Mouse (Mus musculus): ENCODE measurements at regions not wholly inside any gene's neighbourhood (a gene's known extent, or its start where the extent isn't known, plus 50 kb on each side); places are given as distances from the start of the nearest gene placed in this dataset.
A peak's percentile ranks its signal among the peaks of the same experiment; 100 is the strongest.

- WGBS, result 73% methylated on average over 15 of the region's 15 CpGs
Observed at GRCm38 (mm10) chr6:51012086-51012830, 358.0 kb upstream of the Npvf start.

GRCm38 (mm10) chr6:51015735-51016134, 361.5 kb upstream of the Npvf start:
- no peak for TF ChIP-seq POLR2A (IDR thresholded peaks at IDR 0.05; ENCODE audit: extremely low read depth, insufficient read depth, low read length)
- no peak for TF ChIP-seq CTCF (IDR thresholded peaks at IDR 0.05; ENCODE audit: low read depth, low read length)
- Histone ChIP-seq H3K36me3 (ENCODE audit: control insufficient read depth, insufficient read depth, low read length) (no peaks in the 10 kb centered on the region), H3K4me3 (ENCODE audit: insufficient read depth, low read depth, low read length) (no peak overlapping the region), H3K27ac (replicated peaks; ENCODE audit: insufficient read depth, low read depth, low read length) (no peak overlapping the region), H3K27me3 (ENCODE audit: control insufficient read depth, insufficient read depth, low read length) (no peaks in the 10 kb centered on the region), H3K4me1 (ENCODE audit: control insufficient read depth, insufficient read depth, low read length) (no peaks in the 10 kb centered on the region), H3K79me2 (ENCODE audit: control insufficient read depth, insufficient read depth, low read length) (no peaks in the 10 kb centered on the region), H3K9ac (ENCODE audit: low read depth, low read length) (no peak overlapping the region)
- no peak for DNase-seq (ENCODE audit: extremely low read depth, low read depth, low spot score)
- WGBS, result 66% methylated on average over 2 of the region's 2 CpGs

More at GRCm38 (mm10) chr6:51012086-51012830, 358.0 kb upstream of the Npvf start:
- TF ChIP-seq POLR2A (IDR thresholded peaks at IDR 0.05; ENCODE audit: extremely low read depth, insufficient read depth, low read length), result no peak
- TF ChIP-seq CTCF (IDR thresholded peaks at IDR 0.05; ENCODE audit: low read depth, low read length), result no peak
- H3K79me2 ChIP-seq (ENCODE audit: control insufficient read depth, insufficient read depth, low read length), result no peaks in the 10 kb centered on the region
- H3K36me3 ChIP-seq (ENCODE audit: control insufficient read depth, insufficient read depth, low read length), result no peaks in the 10 kb centered on the region
- H3K4me3 ChIP-seq (ENCODE audit: insufficient read depth, low read depth, low read length), result no peak overlapping the region
- H3K27me3 ChIP-seq (ENCODE audit: control insufficient read depth, insufficient read depth, low read length), result no peaks in the 10 kb centered on the region
- H3K9ac ChIP-seq (ENCODE audit: low read depth, low read length), result no peak overlapping the region
- no peak overlapping the region for H3K27ac ChIP-seq (replicated peaks; ENCODE audit: insufficient read depth, low read depth, low read length)
- peak; percentile 16 for DNase-seq (ENCODE audit: extremely low read depth, low read depth, low spot score)
- no peaks in the 10 kb centered on the region for H3K4me1 ChIP-seq (ENCODE audit: control insufficient read depth, insufficient read depth, low read length)

GRCm38 (mm10) chr6:51016441-51017070, 362.3 kb upstream of the Npvf start:
- Histone ChIP-seq H3K27ac (replicated peaks; ENCODE audit: insufficient read depth, low read depth, low read length) (no peak overlapping the region), H3K79me2 (ENCODE audit: control insufficient read depth, insufficient read depth, low read length) (no peaks in the 10 kb centered on the region), H3K36me3 (ENCODE audit: control insufficient read depth, insufficient read depth, low read length) (no peaks in the 10 kb centered on the region), H3K9ac (ENCODE audit: low read depth, low read length) (no peak overlapping the region), H3K27me3 (ENCODE audit: control insufficient read depth, insufficient read depth, low read length) (no peaks in the 10 kb centered on the region), H3K4me1 (ENCODE audit: control insufficient read depth, insufficient read depth, low read length) (no peaks in the 10 kb centered on the region), H3K4me3 (ENCODE audit: insufficient read depth, low read depth, low read length) (no peak overlapping the region)
- 78% methylated on average over 5 of the region's 5 CpGs for WGBS
- TF ChIP-seq POLR2A (IDR thresholded peaks at IDR 0.05; ENCODE audit: extremely low read depth, insufficient read depth, low read length) (no peak), CTCF (IDR thresholded peaks at IDR 0.05; ENCODE audit: low read depth, low read length) (no peak)
- peak; percentile 21 for DNase-seq (ENCODE audit: extremely low read depth, low read depth, low spot score)

- no peaks in the 10 kb centered on the region for H3K36me3 ChIP-seq (ENCODE audit: control insufficient read depth, insufficient read depth, low read length)
- no peak overlapping the region for H3K4me3 ChIP-seq (ENCODE audit: insufficient read depth, low read depth, low read length)
- no peaks in the 10 kb centered on the region for H3K27me3 ChIP-seq (ENCODE audit: control insufficient read depth, insufficient read depth, low read length)
- no peak for DNase-seq (ENCODE audit: extremely low read depth, low read depth, low spot score)
- TF ChIP-seq CTCF (IDR thresholded peaks at IDR 0.05; ENCODE audit: low read depth, low read length), result no peak
- TF ChIP-seq POLR2A (IDR thresholded peaks at IDR 0.05; ENCODE audit: extremely low read depth, insufficient read depth, low read length), result no peak
- no peaks in the 10 kb centered on the region for H3K4me1 ChIP-seq (ENCODE audit: control insufficient read depth, insufficient read depth, low read length)
- WGBS, result 82% methylated on average over 9 of the region's 9 CpGs
- H3K9ac ChIP-seq (ENCODE audit: low read depth, low read length), result no peak overlapping the region
- no peak overlapping the region for H3K27ac ChIP-seq (replicated peaks; ENCODE audit: insufficient read depth, low read depth, low read length)
- no peaks in the 10 kb centered on the region for H3K79me2 ChIP-seq (ENCODE audit: control insufficient read depth, insufficient read depth, low read length)
Observed at GRCm38 (mm10) chr6:51017260-51017999, 363.2 kb upstream of the Npvf start.

GRCm38 (mm10) chr6:51021206-51021605, 367.0 kb upstream of the Npvf start:
- Histone ChIP-seq H3K4me3 (ENCODE audit: insufficient read depth, low read depth, low read length) (no peak overlapping the region), H3K4me1 (ENCODE audit: control insufficient read depth, insufficient read depth, low read length) (no peaks in the 10 kb centered on the region), H3K27ac (replicated peaks; ENCODE audit: insufficient read depth, low read depth, low read length) (no peak overlapping the region), H3K79me2 (ENCODE audit: control insufficient read depth, insufficient read depth, low read length) (no peaks in the 10 kb centered on the region), H3K9ac (ENCODE audit: low read depth, low read length) (no peak overlapping the region), H3K36me3 (ENCODE audit: control insufficient read depth, insufficient read depth, low read length) (no peaks in the 10 kb centered on the region), H3K27me3 (ENCODE audit: control insufficient read depth, insufficient read depth, low read length) (no peaks in the 10 kb centered on the region)
- TF ChIP-seq CTCF (IDR thresholded peaks at IDR 0.05; ENCODE audit: low read depth, low read length) (no peak), POLR2A (IDR thresholded peaks at IDR 0.05; ENCODE audit: extremely low read depth, insufficient read depth, low read length) (no peak)
- DNase-seq (ENCODE audit: extremely low read depth, low read depth, low spot score), result no peak
- WGBS, result 82% methylated on average over 6 of the region's 6 CpGs
